Mouse (Mus musculus) G1E-ER4 (cell line): ENCODE measurements around the gene E2f3. TPM values are rescaled to one million over a fixed set of nuclear protein-coding genes. Genes with fewer than 3 reads are reported as not detected.

Experiments used
- GATA1 ChIP-seq: IDR thresholded peaks from one replicate; pipeline ENCODE4 v1.8.0; 2012; ENCODE audit warnings: low read length, inconsistent platforms
- polyA plus RNA-seq: library from polyadenylated mRNA; stranded (reverse); fragments of >175 nt; gene quantifications from 2 replicates; pipeline ENCODE4 v1.2.3, GENCODE M21; 2012

Gene E2f3
- polyA plus RNA-seq, 1 experiment = 20.8 TPM

DNA sequence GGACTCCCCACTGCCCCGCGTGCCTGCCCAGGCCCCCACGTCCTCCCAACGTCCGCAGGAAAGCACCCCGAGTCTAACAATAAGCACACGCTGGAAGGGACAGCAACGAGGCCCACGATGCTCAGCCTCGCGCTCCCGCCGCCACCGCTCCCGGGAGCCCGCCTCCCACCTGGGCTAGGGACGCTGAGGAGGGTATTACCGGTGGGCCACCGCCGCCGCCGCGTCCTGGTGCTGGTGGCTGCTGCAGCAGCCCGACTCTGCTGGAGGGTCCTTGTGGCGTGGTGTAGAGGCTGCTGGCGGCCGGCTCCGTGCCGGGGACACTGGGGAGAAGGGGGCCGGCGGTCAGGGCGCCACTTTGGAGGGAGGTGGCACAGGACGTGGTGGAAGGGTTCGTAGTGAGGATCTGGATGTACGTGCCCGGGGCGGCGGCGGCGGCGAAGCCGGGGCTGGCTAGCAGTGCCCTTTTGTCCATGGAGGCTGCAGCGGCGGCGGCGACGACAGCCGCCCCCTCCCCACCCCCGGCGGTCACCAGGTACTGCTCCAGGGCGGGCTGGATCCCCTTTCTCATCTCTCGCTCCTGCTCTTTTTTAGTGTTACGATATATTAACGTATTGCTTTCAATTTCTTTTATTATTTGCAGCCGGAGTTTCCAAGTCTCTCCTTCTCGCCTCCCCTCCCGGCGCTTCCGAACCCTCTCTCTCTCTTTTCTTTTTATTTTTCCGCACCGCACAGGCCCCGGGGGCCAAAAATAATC lies 585 bp downstream of the E2f3 start:
- no peak for TF ChIP-seq GATA1

DNA sequence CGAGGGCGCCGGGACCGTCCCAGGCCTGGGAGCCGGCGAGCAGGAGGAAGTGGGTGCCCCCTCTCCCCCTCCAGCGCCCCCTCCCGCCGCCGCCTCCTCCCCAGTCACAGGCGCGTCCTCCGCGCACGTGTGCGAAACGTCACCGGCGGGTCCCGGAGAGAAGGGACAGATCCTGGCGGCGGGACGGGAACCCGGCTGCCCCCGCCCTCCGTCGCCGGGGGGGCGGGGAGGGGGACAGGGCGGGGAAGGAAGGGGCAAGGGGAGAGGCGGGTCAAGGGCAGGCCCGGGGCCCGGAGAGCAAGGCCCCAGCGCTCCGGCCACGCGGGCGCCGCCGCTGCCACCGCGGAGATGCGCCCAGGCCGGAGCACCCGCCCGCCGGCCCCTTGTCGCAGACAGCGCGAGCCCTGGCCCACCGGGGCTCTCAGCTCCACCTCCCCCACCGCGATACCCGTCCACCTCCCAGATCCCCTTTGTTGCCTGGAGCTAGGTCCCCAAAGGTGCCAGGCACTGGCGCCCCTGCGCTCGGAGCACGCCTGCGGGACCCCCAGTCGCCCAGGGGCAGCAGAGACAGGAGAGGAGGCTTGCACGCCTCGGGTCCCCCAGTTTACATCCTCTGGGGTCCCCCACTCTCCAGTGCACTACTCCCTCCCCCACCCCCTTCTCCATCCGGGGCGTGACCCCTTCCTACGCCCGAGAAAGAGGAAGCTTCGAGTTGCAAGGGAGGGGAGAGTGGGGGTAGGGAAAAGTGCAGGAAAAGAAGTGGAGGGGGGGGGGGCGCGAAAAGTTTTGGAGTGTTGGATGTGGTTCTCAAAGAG lies 1.4 kb downstream of the E2f3 start:
- TF ChIP-seq GATA1 = no peak

DNA sequence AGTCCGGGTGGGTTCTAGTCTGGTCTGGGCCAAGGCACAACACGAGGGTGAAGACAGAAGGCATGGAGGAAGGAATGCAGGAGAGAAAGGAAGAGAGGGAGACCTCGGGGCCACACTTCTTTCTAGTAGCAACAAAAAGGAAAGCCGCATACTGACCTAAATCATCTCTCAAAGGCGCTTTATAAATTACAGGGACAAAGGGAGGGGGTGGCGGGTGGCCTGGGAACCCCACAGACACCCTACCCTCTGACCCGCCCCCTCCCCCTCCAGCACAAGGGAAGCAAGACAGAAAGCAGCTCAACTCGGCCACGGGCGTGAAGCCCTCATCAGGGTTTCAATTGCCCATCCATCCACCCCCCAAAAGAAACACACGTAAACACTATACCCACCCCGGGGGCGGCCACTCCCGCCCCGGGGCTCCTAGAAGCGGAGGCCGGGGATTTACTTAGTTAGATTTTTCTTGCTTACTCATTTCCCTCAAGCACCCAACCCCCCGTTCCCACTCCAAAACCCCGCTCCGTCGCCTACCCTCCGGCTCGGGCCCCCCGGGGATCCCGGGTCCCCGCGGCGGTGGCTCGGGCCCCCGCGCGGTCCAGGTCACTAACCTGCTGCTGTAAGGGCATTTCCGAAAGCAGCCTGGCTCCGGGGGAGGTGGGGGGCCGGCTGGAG lies 2.2 kb downstream of the E2f3 start:
- TF ChIP-seq GATA1 = no peak

DNA sequence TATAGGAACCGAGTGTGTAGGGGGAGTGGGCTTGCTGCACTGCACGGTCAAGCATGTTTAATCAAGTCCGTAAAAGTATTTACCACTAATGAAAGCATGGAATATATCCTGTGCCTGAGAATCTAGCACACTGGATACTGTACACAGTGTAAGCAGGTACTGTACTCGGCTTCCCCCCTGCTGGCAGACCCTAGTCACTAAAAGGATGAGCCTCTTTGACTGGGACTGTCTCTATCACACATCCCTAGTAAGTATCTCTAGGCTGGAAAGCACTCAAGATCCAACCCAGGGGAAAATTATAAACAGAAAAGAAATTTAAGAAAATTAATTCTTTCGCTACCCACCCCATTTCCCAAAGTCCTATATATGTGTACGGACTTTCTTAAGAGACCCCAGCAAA lies 2.8 kb downstream of the E2f3 start:
- TF ChIP-seq GATA1 = no peak

DNA sequence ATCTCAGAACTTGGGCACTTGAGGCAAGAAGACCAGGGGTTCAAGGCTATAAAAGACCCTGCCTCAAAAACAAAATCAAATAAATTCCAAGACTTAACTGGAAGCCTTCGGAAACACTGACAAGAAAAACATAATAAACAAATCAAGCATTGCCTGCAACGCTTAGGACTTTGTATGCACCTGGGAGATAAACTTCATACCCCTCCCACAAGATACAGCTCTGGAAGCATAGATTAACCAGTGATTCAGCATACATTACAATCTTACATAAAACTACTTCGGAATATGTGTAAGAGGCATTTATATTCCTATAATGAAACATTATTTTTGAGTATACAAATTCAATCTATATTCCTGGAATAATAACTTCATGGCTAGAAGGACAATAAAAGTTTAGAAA lies 3.5 kb downstream of the E2f3 start:
- no peak for TF ChIP-seq GATA1

DNA sequence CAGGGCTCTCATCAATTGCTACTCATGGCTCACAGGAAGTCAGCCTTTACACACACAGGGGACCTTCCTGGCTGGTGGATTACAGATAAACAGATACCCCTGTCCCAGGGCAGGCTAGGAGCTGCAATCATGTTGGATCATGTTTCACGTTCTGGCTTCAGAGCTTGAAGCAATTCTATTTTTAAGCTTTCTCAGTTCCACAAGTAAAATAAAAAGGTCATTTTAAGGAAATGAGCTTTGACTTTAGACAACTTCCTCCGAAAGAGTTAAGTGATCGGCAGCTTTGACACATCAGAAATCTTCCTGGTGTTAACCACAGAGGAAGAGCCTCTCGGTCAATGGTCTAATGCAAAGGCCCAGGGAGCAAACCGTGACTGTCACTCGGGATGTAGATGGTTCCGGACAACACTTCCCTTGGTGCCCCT lies 6.7 kb downstream of the E2f3 start:
- peak; percentile 66 for TF ChIP-seq GATA1

DNA sequence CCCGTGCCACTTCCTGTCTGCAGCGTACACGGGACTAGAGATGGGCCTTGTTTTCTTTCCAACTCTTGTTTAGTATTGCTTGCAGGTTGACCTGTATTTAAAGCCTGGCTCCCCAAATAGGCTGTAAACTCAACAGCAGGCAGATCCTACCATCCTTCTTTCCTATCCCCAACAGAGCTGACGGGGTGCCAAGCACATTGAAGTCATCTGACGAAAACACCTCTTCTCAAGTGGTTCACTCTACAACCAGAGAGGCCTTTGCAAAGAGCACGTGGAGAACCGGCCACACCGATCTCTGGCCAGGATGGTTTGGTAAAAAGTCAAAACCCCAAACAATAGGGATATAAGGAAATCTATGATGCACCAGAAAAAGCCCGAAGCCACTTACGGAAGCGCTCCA lies 8.5 kb downstream of the E2f3 start:
- TF ChIP-seq GATA1 = no peak

DNA sequence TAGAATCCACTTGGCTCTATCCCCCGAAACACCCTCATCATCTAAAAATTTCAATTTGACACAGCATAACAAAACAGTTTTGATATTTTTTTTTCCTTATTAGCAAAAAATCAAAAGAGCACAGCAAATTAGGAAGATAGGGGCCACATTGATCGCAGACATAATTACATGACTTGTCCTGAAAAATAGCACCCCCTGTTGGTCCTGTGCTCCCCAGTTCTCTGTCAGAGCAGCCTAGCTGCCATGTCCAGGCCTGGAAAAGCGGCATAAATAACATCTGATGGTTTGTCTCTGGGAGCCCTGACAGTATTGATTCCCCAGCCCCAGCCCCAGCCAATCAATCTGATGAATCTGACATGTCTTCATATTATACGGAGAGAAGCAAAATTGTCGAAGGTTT lies 11.8 kb downstream of the E2f3 start:
- TF ChIP-seq GATA1 = no peak

DNA sequence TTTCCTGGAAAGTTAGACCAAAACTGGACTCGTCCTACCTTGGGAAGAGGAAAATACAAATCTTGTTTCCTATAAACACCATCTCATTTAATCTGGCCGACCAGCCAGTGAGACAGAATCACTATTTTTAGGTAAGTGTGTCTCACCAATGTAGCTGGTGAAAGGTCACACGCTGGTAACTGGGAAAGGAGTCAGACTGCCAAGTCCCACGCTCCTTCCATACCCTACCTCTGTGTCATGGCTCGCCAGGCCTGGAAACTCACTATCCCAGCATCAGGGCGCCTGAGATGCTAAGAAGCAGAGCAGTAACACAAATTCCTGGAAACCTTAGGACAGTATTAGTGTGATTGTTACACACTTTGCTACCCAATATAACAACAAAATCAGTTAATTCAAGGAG lies 12.3 kb downstream of the E2f3 start:
- no peak for TF ChIP-seq GATA1

DNA sequence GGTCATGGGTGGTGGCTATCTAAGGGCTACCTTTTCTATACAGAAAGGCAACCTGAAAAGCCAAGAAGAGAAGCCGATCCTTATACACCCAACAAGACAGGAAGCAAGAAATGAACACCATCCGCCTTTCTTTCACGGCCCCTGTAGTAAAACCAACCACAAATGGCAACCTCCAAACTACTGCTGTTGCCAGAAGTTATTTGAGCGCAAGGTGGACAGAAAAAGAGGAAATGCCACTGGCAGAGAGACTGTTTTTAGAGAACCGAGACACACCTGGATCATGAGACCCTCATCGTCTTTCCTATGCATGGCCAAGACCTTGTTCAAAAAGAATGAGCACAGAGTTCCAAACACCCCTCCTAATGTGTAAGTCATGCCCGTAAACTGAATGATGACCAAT lies 15.5 kb downstream of the E2f3 start:
- TF ChIP-seq GATA1 = no peak

DNA sequence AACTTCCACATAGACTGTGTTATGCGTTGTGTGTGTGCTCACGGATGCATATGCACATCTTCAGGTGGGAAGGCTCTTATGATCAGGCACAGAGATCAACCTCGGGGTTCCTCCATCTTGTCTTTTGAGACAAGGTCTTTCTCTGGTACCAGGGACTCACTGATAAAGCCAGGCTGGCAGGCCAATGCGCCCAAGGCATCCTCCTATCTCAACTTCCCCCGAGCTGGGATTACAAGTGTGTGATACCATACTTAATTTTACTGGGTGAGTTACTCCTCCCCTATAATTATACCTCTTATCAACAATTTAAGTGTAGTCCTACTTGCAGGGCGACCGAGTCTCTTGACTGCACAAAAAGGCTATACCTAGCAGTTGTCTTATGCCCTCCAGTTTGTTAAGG lies 17.2 kb downstream of the E2f3 start:
- no peak for TF ChIP-seq GATA1

DNA sequence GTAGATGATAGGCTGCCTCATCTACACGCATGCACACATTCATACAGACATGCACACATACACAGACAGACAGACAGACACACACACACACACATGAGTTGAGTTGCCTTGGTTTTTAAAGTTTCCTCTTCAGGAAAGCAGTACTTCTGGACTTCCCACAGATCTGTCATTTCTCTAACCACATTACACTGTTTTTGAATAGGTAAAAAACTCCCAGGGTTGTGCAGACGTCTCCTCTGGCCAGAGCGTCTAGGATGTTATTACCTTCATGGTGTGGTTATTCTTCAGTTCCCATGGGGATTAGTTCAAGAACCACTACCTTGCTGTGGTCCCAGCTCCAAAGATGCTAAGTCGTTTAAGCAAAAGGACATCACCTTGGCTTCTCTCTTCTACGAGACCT lies 18.5 kb downstream of the E2f3 start:
- no peak for TF ChIP-seq GATA1

DNA sequence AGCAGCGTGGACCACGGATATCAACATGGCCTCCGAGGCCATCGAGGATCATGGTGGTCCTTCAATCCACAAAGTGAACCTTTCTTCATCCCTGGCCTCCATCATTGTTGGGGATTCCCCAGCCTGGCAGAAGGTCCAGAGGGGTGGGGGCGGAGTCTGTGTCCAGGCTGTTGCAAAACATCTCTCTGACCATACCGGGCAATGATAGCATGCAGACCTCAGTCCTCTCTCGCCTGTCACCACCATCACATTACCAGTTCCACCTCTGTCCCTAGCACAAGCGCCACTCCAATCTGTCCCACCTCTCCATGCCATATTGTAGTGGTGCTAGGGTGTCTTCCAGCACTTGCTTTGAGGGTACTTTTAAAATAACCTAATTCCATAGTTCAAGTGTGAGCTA lies 18.9 kb downstream of the E2f3 start:
- TF ChIP-seq GATA1 = no peak

DNA sequence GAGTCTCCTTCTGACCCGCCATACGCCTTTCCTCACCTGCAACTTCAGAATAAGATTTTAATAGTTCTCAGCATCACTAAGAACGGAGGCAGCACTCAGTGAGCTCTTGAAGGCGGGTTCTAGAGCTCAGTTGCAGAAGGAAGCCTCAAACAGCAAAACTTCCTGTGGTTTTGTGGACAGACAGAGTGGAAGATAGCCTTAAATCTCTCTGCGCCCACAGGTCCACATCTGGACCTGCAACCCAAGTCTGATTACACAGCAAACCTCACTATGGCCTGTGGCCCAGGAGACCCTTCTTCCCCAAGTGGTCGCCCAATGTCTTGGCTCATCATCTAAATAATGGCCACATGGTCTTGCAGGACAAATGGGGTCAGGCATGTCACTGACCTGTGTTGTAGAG lies 21.8 kb downstream of the E2f3 start:
- no peak for TF ChIP-seq GATA1

DNA sequence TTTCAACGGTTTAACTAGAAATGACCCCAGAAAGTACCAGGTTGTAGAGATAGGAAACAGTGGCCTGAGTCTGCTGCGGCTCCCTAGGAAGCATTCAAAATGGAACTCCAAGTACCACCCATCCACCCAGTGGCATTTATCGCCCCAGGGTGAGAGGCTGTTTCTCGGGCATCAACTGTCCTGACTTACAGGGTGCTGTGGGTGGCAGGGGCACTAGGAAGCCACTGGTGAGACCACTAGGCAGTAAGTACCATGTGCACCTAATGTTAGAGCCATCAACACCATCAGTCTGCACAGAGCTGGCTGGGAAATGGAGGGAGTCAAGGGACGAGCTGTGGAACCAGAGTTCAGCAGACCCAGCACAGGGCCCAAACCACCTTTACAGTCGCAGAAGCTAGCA lies 25.4 kb downstream of the E2f3 start:
- no peak for TF ChIP-seq GATA1

DNA sequence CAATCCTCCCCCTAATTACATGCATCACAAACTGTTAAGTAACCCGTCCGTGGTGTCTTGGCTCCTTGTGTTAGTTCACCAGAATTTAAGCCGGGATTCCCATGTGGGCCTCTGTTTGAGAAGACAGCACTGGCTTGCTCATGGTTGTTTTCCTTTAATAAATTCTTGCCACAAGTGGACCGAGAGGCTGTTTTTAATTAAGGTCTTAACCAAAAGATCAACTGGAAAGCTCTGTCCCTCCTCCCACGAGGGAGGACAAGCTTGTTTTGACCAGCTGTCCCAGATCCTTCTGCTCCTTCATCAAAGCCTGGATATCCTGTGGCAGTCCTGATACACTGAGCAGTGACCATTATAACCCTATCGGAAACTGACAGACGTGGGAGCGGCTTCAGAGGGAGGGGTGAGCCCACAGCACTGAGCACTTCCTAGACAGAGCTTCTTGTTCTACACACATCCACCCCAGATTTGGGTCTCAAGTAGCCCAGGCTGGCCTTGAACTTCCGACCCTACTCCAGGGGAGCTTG lies 28.1 kb downstream of the E2f3 start:
- TF ChIP-seq GATA1 = no peak

DNA sequence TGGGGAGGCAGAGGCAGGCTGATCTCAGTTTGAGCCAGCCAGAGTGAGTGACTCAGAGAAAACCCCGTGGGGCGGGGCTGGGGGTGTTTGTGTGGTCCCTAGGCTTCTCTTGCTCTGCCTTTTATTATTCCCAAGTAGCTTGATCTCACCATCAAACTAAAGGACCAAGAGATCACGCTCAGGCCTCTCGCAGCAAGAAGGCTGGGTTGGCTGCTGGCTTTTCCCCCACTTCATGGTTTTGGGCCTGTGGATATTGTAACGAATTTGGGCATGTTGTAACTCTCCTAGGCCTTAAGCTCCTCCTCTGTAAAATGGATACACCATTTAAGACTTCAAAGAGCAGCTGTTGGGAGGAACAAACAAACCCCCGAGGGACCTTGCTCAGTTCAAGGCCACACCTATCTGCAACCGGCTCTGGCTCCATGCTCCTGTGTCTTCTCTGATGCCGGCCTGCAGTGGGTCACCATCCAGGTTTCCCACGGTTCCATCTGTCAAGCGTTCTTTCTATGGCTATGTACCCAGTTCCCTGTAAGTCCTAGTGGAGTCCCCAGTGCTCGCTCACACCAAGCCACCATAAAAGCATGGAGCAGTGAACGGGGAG lies 28.9 kb downstream of the E2f3 start:
- TF ChIP-seq GATA1 = no peak
